Mouse (Mus musculus) mouse embryonic stem cell (cell line): ENCODE measurements around the gene Gm42420.

Source experiments
- in situ Hi-C, 2 experiments: fragments of 300-500 bp; cut with MboI; formaldehyde crosslinking; loops; 1 replicate in 1 of 2; 3 replicates in 1 of 2; pipeline ENCODE4 v1.14.3; 2019 to 2020; ENCODE audit warnings: low sequenced_read_pairs in 2 of 2, low pct_unique_long_range_greater_than_20kb in 1 of 2, mixed read lengths in 1 of 2; ENCODE audit not compliant: unreplicated experiment in 1 of 2

Gm42420 gene

GRCm38 (mm10) chr6:39585517-39585916 is at the start of gene Gm42420:
Gm42420 (plus strand) TSS chr6:39585753.
- in situ Hi-C loops: loop anchor here in 1 of 2 experiments (25.0 kb wide), 1 partner anchor 202 kb away; no protein-coding TSS in a partner anchor

- in situ Hi-C loops: no loop called here
These were observed 48.9 kb upstream of the Gm42420 start for GRCm38 (mm10) chr6:39536621-39537020.

GRCm38 (mm10) chr6:39537276-39537675 is 48.3 kb upstream of the Gm42420 start:
- in situ Hi-C loops: no loop called here

GRCm38 (mm10) chr6:39538227-39538626 is 47.3 kb upstream of the Gm42420 start:
- in situ Hi-C loops: no loop called here

- in situ Hi-C loops: no loop called here
These were observed 45.8 kb upstream of the Gm42420 start for GRCm38 (mm10) chr6:39539679-39540155.

- in situ Hi-C loops: no loop called here
These were observed 45.0 kb upstream of the Gm42420 start for GRCm38 (mm10) chr6:39540563-39540962.

GRCm38 (mm10) chr6:39542631-39543597 is 42.6 kb upstream of the Gm42420 start:
- in situ Hi-C loops: no loop called here

GRCm38 (mm10) chr6:39543769-39544420 is 41.7 kb upstream of the Gm42420 start:
- in situ Hi-C loops: no loop called here

GRCm38 (mm10) chr6:39545474-39545873 is 40.1 kb upstream of the Gm42420 start:
- in situ Hi-C loops: no loop called here

- in situ Hi-C loops: no loop called here
These were observed 37.5 kb upstream of the Gm42420 start for GRCm38 (mm10) chr6:39548030-39548429.

- in situ Hi-C loops: no loop called here
These were observed 33.4 kb upstream of the Gm42420 start for GRCm38 (mm10) chr6:39551981-39552636.

GRCm38 (mm10) chr6:39554888-39555647 is 30.5 kb upstream of the Gm42420 start:
- in situ Hi-C loops: no loop called here

- in situ Hi-C loops: no loop called here
These were observed 30.0 kb upstream of the Gm42420 start for GRCm38 (mm10) chr6:39555648-39555945.

GRCm38 (mm10) chr6:39556900-39557659 is 28.5 kb upstream of the Gm42420 start:
- in situ Hi-C loops: no loop called here

- in situ Hi-C loops: no loop called here
These were observed 27.8 kb upstream of the Gm42420 start, which contains the start of gene Dennd2a for GRCm38 (mm10) chr6:39557723-39558261. Dennd2a (minus strand) TSS chr6:39557867.

GRCm38 (mm10) chr6:39559276-39559939 is 26.1 kb upstream of the Gm42420 start:
- in situ Hi-C loops: no loop called here
